Mouse (Mus musculus): ENCODE results near the gene Hvcn1. TPM values are rescaled to one million over a fixed set of nuclear protein-coding genes. Genes with fewer than 3 reads are reported as not detected.

The Hvcn1 gene
- polyA plus RNA-seq, 1 experiment from 2014 or later = 7.9 TPM

DNA sequence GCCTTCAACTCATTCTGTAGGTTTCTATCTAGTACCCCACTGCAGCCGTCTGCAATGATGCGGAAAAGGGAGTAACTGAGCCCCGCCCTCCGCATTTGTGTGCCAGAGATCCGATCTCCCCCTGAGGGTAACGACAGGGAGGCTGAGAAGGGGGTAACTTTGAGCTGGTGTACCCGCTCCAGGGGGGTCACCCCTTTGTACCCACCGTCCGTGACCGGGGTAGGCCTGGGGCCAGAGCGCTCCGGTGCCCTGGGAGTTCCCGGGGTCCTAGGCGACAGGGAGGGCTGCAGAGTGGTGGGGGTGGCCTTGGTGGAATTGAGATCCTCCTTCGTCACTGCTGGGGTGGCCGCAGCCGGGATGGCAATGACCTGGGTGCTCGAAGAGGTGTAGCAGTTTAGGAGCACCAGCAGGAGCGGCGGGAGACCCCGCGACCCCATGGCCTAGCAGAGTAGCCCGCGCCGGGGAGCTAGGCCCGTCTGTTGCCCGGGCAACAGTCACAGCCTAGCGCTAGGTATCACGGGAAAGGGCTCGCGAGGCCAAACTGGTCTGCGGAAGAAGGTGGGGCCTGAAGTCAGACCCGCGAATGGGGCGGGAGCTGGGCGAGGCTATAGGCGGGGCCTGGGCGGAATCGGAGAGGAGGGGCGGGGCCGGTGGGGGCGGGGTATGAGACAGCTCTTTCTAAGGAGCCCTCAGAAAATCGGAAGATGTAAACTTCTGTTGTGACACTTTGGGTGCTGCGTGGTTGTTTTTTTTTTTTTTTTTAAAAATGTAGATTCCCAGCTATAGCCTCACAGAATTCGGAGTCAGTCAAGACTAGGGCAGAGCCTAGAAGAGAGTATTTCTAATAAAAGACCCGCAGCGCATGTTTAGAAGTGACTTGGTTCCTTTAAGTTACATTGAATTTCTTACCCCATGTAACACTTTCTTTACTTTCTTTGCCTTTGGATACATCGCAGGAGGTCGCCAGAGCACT is 57.6 kb downstream of the Hvcn1 start, which contains the start of gene Tctn1:
Gene Tctn1 (minus strand): TSS at position 528 of the 973 bp plus-strand sequence.
- peak within 1 kb of the TSS; percentile 62 for H3K4me2 ChIP-seq (ENCODE audit: low read depth, low read length)
- whole genome bisulfite sequencing = 1% methylated on average over 46 of the region's 49 CpGs

DNA sequence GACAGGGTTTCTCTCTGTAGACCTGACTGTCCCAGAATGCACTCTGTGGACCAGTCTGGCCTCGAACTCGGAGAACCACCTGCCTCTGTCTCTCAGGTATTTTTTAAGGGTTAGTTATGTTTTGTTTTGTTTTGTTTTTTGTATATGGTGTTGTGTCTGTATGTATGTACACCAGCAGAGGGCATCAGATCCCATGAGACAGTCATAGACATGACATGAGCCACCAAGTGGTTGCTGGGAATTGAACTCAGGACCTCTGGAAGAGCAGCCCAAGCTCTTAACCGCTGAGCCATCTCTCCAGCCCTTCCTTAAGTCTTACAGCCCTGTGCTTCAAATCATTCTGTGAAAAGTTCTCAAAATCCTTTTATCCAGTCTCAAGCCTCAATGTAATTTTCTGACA is 58.6 kb downstream of the Hvcn1 start:
- no peaks in the 10 kb centered on the region for H3K27me3 ChIP-seq (replicated peaks; ENCODE audit: control insufficient read depth, insufficient read depth, low read length)
- peak overlapping the region; percentile 62; the same call in 1 of the 2 replicates for H3K4me2 ChIP-seq (ENCODE audit: low read depth, low read length)
- ATAC-seq (ENCODE audit: low read depth) (no peak), DNase-seq (ENCODE audit: low spot score) (no peak)
- H3K4me3 ChIP-seq (ENCODE audit: low read depth, low read length) = no peak overlapping the region
- H3K27ac ChIP-seq (replicated peaks; ENCODE audit: low read depth, low read length) = no peak overlapping the region
- H3K9me3 ChIP-seq (ENCODE audit: control insufficient read depth, low read length) = no peaks in the 10 kb centered on the region
- peaks cover 10% of the 10 kb centered on the region; the same call in 1 of the 2 replicates for H3K36me3 ChIP-seq (ENCODE audit: control insufficient read depth, insufficient read depth, low read length)
- no peaks in the 10 kb centered on the region for H3K4me1 ChIP-seq (ENCODE audit: control insufficient read depth, insufficient read depth, low read length)
- H3K9ac ChIP-seq (ENCODE audit: low read depth, low read length) = no peak overlapping the region
- WGBS = 71% methylated on average over 3 of the region's 3 CpGs

More for the DNA sequence above, 57.6 kb downstream of the Hvcn1 start, which contains the start of gene Tctn1:
- peak; percentile 98 for DNase-seq (ENCODE audit: low spot score)
- peak within 1 kb of the TSS; percentile 54 for H3K4me3 ChIP-seq (ENCODE audit: low read depth, low read length)
- peak within 1 kb of the TSS; percentile 35; the same call in 1 of the 2 replicates for H3K27ac ChIP-seq (replicated peaks; ENCODE audit: low read depth, low read length)
- H3K9ac ChIP-seq (ENCODE audit: low read depth, low read length) = peak within 1 kb of the TSS; percentile 69
- H3K36me3 ChIP-seq (ENCODE audit: control insufficient read depth, insufficient read depth, low read length) = peaks cover 19% of the 10 kb centered on the region; the same call in 1 of the 2 replicates
- no peaks in the 10 kb centered on the region for H3K4me1 ChIP-seq (ENCODE audit: control insufficient read depth, insufficient read depth, low read length)
- H3K27me3 ChIP-seq (replicated peaks; ENCODE audit: control insufficient read depth, insufficient read depth, low read length) = no peaks in the 10 kb centered on the region
- peak; percentile 99 for ATAC-seq (ENCODE audit: low read depth)
- no peaks in the 10 kb centered on the region for H3K9me3 ChIP-seq (ENCODE audit: control insufficient read depth, low read length)

DNA sequence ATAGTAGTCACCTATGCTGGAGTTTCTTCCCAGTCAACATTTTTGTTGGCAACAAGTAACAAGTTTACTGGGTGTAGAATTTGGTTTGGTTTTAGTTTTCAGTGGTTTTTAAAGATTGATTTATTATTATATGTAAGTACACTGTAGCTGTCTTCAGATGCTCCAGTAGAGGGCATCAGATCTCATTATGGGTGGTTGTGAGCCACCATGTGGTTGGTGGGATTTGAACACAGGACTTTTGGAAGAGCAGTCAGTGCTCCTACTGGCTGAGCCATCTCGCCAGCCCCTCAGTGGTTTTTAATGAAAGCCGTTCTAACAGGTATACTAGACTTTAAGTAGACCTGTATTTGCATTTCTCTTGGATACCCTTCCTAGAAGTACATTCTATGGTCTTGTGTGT is 59.3 kb downstream of the Hvcn1 start:
- 92% methylated on average over 2 of the region's 2 CpGs for WGBS
- H3K4me2 ChIP-seq (ENCODE audit: low read depth, low read length) = no peak overlapping the region

DNA sequence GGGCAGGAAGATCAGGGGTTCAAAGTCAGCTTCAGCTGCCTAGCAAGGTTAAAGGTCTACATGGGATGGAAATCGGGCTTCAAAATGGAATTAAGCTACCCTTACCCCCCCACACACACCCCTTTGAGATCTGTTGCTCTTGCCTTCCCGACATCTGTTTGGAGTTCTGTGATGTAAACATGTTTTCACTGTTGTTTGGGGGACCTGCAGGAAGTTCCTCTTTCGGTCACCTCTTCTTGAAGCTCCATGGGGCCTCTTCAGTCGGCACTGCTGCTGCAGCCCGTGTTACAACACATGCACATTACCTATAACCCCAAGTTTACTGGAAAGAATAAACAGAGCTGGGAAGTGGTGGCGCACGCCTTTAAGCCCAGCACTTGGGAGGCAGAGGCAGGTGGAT is 60.5 kb downstream of the Hvcn1 start:
- DNase-seq (ENCODE audit: low spot score) (no peak), ATAC-seq (ENCODE audit: low read depth) (no peak)
- no peaks in the 10 kb centered on the region for H3K9me3 ChIP-seq (ENCODE audit: control insufficient read depth, low read length)
- no peak overlapping the region for H3K9ac ChIP-seq (ENCODE audit: low read depth, low read length)
- WGBS = 69% methylated on average over 7 of the region's 7 CpGs
- no peaks in the 10 kb centered on the region for H3K27me3 ChIP-seq (replicated peaks; ENCODE audit: control insufficient read depth, insufficient read depth, low read length)
- H3K4me3 ChIP-seq (ENCODE audit: low read depth, low read length) = no peak overlapping the region
- no peak overlapping the region for H3K4me2 ChIP-seq (ENCODE audit: low read depth, low read length)
- H3K27ac ChIP-seq (replicated peaks; ENCODE audit: low read depth, low read length) = no peak overlapping the region
- no peaks in the 10 kb centered on the region for H3K36me3 ChIP-seq (ENCODE audit: control insufficient read depth, insufficient read depth, low read length)
- H3K4me1 ChIP-seq (ENCODE audit: control insufficient read depth, insufficient read depth, low read length) = no peaks in the 10 kb centered on the region

More for the DNA sequence above, 59.3 kb downstream of the Hvcn1 start:
- no peak overlapping the region for H3K4me3 ChIP-seq (ENCODE audit: low read depth, low read length)
- H3K9me3 ChIP-seq (ENCODE audit: control insufficient read depth, low read length) = no peaks in the 10 kb centered on the region
- no peak overlapping the region for H3K9ac ChIP-seq (ENCODE audit: low read depth, low read length)
- no peaks in the 10 kb centered on the region for H3K27me3 ChIP-seq (replicated peaks; ENCODE audit: control insufficient read depth, insufficient read depth, low read length)
- H3K4me1 ChIP-seq (ENCODE audit: control insufficient read depth, insufficient read depth, low read length) = no peaks in the 10 kb centered on the region
- ATAC-seq (ENCODE audit: low read depth) (no peak), DNase-seq (ENCODE audit: low spot score) (no peak)
- no peak overlapping the region for H3K27ac ChIP-seq (replicated peaks; ENCODE audit: low read depth, low read length)
- peaks cover 4% of the 10 kb centered on the region; the same call in 1 of the 2 replicates for H3K36me3 ChIP-seq (ENCODE audit: control insufficient read depth, insufficient read depth, low read length)

DNA sequence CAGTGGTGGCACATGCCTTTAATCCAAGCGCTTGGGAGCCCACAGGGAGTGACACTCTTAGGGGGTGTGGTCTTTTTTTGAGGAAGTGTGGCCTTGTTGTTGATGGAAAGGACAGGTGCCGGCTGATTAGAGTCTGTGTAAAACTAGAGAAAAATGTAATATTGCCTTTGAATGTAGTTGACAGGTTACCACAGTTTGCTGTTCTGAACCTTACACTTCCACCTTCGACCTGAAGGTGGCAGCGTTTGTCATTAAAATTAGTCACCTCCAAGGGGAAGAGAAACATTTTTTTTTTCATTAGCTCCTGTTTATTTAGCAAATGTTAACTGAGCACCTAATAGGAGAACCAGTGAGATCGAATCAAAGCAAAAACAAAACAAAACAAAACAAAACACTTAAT is 61.3 kb downstream of the Hvcn1 start:
- no peak overlapping the region for H3K9ac ChIP-seq (ENCODE audit: low read depth, low read length)
- no peaks in the 10 kb centered on the region for H3K4me1 ChIP-seq (ENCODE audit: control insufficient read depth, insufficient read depth, low read length)
- H3K4me3 ChIP-seq (ENCODE audit: low read depth, low read length) = no peak overlapping the region
- H3K27me3 ChIP-seq (replicated peaks; ENCODE audit: control insufficient read depth, insufficient read depth, low read length) = no peaks in the 10 kb centered on the region
- no peak overlapping the region for H3K4me2 ChIP-seq (ENCODE audit: low read depth, low read length)
- no peaks in the 10 kb centered on the region for H3K9me3 ChIP-seq (ENCODE audit: control insufficient read depth, low read length)
- ATAC-seq (ENCODE audit: low read depth) (no peak), DNase-seq (ENCODE audit: low spot score) (peak; percentile 62)
- H3K36me3 ChIP-seq (ENCODE audit: control insufficient read depth, insufficient read depth, low read length) = no peaks in the 10 kb centered on the region
- H3K27ac ChIP-seq (replicated peaks; ENCODE audit: low read depth, low read length) = no peak overlapping the region
- 25% methylated on average over 5 of the region's 5 CpGs for WGBS

DNA sequence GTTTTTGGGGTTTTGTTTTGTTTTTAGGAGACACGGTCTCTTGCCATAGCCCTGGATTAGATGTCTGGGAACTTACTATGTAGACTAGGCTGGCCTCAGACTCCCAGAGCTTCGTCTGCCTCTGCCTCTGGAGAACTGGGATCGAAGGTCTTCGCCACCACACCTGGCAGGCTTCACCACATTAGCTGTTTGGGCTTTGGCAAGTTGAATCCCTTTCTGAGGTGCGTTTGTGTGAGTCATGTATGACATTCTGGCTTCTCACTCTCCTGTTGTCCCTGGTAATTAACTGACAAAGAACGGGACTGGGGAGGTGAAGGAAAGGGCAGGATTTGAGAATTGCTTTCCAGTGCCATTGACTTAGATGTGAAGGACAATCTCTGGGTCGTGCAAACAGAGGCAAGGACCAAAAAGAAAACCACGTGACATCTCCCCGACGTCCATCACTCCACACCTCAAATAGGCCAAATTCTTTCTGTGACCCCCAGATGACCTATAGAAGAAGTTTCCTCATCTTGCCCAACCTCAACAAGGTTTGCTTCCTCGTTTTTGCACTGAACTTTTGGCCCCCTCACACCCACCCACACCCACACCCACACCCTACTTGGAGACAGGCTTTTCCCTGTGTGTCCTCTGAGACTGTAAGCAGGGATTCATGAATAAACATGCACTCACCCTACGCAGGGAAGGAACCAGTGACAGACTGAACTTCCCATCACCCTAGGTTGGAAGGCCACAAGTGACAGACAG is 62.4 kb downstream of the Hvcn1 start:
- H3K9ac ChIP-seq (ENCODE audit: low read depth, low read length) = no peak overlapping the region
- ATAC-seq (ENCODE audit: low read depth) = no peak
- no peaks in the 10 kb centered on the region for H3K4me1 ChIP-seq (ENCODE audit: control insufficient read depth, insufficient read depth, low read length)
- no peak overlapping the region for H3K4me3 ChIP-seq (ENCODE audit: low read depth, low read length)
- H3K27me3 ChIP-seq (replicated peaks; ENCODE audit: control insufficient read depth, insufficient read depth, low read length) = no peaks in the 10 kb centered on the region
- WGBS = 64% methylated on average over 12 of the region's 12 CpGs
- no peak for DNase-seq (ENCODE audit: low spot score)
- no peak overlapping the region for H3K27ac ChIP-seq (replicated peaks; ENCODE audit: low read depth, low read length)
- H3K9me3 ChIP-seq (ENCODE audit: control insufficient read depth, low read length) = no peaks in the 10 kb centered on the region
- no peak overlapping the region for H3K4me2 ChIP-seq (ENCODE audit: low read depth, low read length)
- no peaks in the 10 kb centered on the region for H3K36me3 ChIP-seq (ENCODE audit: control insufficient read depth, insufficient read depth, low read length)

DNA sequence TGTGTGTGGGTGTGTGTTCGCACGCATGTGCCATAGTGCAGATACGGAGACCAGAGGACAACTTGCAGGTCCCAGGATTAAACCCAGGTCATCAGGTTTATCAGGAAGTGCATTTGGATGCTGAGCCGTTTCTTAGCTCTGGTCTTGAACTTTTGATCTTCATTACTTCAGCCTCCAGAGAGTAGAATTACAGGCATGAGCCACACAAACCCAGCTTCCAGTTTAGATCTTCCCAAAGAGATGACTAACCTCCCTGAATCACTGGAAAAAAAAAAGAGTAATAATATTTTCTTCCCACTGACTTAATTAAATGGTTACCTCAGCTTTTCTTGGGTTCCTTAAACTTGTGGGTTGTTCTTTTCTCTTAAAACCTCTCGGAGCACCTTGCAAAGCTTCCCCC is 66.2 kb downstream of the Hvcn1 start:
- DNase-seq (ENCODE audit: low spot score) = no peak
- Histone ChIP-seq H3K27me3 (replicated peaks; ENCODE audit: control insufficient read depth, insufficient read depth, low read length) (no peaks in the 10 kb centered on the region), H3K4me1 (ENCODE audit: control insufficient read depth, insufficient read depth, low read length) (0 out of 2 replicates have a peak, but pooled peaks cover 3% of the 10 kb centered on the region), H3K36me3 (ENCODE audit: control insufficient read depth, insufficient read depth, low read length) (no peaks in the 10 kb centered on the region), H3K9me3 (ENCODE audit: control insufficient read depth, low read length) (no peaks in the 10 kb centered on the region), H3K27ac (replicated peaks; ENCODE audit: low read depth, low read length) (no peak overlapping the region), H3K9ac (ENCODE audit: low read depth, low read length) (no peak overlapping the region), H3K4me3 (ENCODE audit: low read depth, low read length) (no peak overlapping the region), H3K4me2 (ENCODE audit: low read depth, low read length) (no peak overlapping the region)
- 70% methylated on average over 5 of the region's 5 CpGs for WGBS
- no peak for ATAC-seq (ENCODE audit: low read depth)

DNA sequence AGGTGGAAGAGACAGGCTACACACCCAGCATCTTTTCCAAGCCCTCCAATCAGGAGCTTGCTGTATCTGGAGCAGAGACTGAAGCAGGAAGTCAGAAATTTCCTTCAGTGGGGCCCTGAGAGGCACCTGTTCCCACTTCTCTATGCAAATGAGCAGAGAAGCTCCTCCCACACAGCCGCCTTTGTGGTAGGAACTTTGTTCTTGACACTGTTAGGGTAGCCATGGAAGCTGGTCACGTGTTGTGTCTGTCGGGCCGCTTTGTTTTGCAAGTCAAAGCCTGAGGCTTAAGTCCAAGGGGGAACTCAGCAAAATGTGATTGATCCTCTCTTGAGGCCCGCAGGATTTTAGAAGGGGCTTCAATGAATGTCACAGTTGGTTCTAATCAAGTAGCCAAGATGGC is 68.2 kb downstream of the Hvcn1 start:
- H3K9ac ChIP-seq (ENCODE audit: low read depth, low read length) = no peak overlapping the region
- no peaks in the 10 kb centered on the region for H3K27me3 ChIP-seq (replicated peaks; ENCODE audit: control insufficient read depth, insufficient read depth, low read length)
- H3K27ac ChIP-seq (replicated peaks; ENCODE audit: low read depth, low read length) = no peak overlapping the region
- 25% methylated on average over 5 of the region's 5 CpGs for WGBS
- H3K36me3 ChIP-seq (ENCODE audit: control insufficient read depth, insufficient read depth, low read length) = no peaks in the 10 kb centered on the region
- 0 out of 2 replicates have a peak, but pooled peaks cover 3% of the 10 kb centered on the region for H3K4me1 ChIP-seq (ENCODE audit: control insufficient read depth, insufficient read depth, low read length)
- ATAC-seq (ENCODE audit: low read depth) (no peak), DNase-seq (ENCODE audit: low spot score) (peak; percentile 43)
- H3K4me3 ChIP-seq (ENCODE audit: low read depth, low read length) = no peak overlapping the region
- no peak overlapping the region for H3K4me2 ChIP-seq (ENCODE audit: low read depth, low read length)
- no peaks in the 10 kb centered on the region for H3K9me3 ChIP-seq (ENCODE audit: control insufficient read depth, low read length)

All from embryonic facial prominence, embryonic 14.5 days (tissue).